Mouse (Mus musculus) monocyte, adult 2 months (primary cell): ENCODE measurements around the gene Ctxn1.
A peak's percentile ranks its signal among the peaks of the same experiment; 100 is the strongest.
"Not testable (repeated sequence)": the region's sequence is repeated elsewhere in the genome, so short reads cannot be mapped to it uniquely, and the experiment has no call there.

Experiments
- DNase-seq, 2 experiments: peaks; one replicate each; pipeline ENCODE4 v3.0.0; 2022; ENCODE audit warnings: low spot score in 2 of 2, low read depth in 1 of 2

The Ctxn1 gene

DNA sequence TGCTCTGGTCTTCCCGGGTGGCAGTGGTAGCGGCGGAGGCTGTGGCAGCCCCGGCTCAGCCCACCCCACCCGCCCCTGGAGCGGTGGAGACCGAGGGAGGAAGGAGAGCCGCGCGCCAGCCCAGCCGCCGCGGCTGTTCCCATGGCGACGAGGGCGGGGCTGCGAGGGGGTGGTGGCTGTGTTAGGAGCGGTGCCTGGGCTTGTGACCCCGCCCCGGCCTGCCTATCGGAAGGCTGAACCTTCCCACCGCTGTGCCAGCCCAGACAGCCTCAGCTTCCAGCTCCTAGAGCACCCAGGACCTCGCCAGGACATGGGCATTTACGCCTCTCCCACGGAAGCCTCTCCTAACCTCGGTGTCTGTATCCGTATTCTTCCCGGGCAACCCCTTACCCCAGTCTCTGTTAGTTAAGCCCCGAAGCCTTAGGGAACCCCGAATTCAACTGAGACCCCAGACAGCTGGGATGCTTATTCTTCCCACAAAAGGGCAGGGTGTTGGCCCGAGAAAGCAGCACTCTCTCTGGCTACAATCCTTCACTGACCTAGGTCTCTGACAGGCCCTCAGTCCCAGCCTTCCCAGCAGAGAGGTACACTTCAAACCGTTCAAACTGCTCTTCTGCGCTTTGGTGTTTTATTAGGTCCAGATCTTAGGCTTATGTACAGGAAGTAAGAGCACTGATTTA lies at the start of gene Ctxn1:
Gene Ctxn1 (minus strand): TSS at position 150 of the 680 bp plus-strand sequence.
- peak; percentile 57 to 78 for DNase-seq

DNA sequence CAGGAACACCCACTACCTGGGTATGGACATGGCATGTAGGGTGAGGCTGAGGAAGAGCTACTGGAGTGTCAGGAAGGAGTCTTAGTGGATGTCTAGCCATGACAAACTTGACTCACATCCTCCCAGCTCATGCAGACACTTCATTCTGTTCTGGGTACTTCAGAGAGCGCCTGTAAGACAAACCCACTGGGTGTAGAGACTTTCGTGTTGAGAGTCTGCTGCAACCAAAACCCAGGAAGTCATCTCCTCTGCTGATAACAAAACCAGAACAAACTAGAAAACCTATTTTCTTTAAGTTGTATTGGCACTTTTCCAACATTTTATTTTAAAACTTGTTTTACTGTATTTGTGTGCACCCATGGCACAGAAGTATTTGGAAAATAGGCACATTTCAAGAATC lies 46.8 kb upstream of the Ctxn1 start:
- DNase-seq = no peak

DNA sequence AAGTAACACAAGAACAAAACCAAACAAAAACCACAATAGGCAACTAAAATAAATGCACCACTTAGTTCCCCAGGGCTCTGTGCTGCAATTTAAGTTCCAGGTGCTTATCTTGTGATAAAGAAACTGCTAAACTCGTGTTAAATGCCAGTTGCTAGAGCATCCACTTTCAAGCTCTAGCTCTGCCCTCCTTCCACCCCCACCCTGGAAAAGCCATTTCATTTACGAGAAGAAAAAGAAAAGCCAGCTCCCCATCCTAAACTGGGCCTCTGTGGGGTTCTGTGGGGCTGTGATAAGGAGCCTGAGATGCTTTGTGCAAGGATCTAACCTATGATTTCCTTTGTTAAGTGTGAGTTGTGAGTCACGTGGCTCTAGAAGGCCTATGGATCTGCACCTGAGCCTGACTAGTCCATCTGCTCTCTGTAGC lies 45.1 kb upstream of the Ctxn1 start:
- DNase-seq = no peak

DNA sequence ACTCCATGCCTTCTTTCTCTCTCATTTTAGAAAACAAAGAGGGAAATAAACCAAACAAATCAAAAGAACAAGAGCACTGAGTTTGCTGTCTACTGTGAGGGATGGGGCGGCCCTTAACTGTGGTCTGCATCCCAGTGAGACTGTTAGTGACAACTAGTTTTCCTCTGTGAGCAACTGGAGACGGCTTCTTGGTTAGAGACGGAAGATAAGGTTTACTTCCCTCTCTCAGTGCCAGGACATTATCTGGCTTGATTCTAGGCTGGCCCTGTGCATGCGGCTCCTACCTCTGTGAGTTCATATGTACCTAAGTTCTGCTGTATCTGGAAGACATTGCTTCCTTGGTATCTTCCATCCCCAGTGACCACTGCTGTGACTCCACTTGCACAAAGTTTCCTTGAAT lies 38.7 kb upstream of the Ctxn1 start:
- DNase-seq = no peak

DNA sequence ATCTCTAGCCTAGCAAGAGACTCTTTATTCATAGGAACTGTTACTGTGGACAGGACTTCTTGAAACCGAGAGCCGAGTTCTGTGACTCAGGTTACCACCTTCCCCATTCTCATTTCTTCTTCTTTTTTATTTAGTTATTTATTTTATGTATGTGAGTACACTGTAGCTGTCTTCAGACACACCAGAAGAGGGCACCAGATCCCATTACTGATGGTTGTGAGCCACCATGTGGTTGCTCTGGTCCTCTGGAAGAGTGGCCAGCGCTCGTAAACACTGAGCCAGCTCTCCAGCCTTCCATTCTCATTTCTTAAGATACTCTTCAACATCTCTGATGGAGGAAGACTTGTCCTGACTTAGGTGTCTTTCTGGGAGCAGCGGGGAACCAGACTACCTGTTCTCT lies 33.7 kb upstream of the Ctxn1 start:
- no peak for DNase-seq

DNA sequence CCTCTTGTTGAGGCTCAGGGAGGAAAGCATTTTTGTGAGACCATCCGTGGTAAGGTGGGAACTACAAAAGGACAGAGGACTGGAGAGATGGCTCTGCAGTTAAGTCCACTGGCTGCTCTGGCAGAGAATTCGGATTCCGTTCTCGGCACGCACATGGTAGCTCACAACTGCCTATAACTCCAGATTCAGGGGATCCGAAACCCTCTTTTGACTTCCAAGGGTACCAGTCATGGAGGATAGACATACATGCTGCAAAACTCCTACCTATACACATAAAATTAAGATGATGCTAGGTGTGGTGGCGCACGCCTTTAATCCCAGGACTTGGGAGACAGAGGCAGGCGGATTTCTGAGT lies 17.0 kb upstream of the Ctxn1 start:
- no peak for DNase-seq

DNA sequence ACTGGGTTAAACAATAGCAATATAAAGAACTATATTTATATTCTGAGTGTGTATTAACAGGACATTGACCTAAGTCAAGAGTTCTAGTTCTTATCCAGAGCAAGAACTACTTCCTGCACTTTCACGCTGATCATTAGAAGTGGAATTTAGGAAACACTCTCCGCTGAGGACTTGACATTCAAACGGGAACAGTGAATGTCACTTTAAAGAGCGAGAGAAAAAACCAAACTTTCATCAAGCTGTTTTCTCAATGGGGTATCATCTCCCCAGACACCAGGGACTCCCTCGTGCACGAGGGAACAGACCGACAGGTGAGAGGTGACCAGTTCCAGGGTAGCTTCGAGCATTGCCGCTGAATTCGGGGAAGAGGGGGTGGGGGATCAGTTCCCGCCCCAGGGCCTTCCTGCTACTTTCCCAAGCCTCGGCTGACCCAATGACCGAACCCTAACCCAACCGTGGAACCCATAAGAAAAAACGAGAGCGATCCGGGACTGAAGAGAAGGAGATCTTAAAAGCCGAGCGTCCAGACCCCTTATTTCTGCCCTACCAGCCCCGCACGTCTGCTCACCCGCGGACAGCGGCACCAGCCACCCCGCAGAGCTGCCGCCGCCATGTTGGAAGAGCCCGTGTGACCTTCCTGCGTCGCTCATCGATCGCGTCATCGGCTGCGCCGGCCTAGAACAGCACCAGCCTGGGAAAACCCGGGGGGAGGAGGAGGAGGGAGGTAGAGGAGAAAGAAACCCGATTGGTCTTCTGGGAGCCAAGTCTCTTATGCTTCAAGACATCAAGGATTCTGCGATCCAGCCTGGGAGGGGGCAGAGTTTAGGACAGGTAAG lies 16.4 kb upstream of the Ctxn1 start, which contains the start of gene Timm44:
Gene Timm44 (minus strand): TSS at position 639 of the 836 bp plus-strand sequence.
- peak; percentile 72 to 87 for DNase-seq

DNA sequence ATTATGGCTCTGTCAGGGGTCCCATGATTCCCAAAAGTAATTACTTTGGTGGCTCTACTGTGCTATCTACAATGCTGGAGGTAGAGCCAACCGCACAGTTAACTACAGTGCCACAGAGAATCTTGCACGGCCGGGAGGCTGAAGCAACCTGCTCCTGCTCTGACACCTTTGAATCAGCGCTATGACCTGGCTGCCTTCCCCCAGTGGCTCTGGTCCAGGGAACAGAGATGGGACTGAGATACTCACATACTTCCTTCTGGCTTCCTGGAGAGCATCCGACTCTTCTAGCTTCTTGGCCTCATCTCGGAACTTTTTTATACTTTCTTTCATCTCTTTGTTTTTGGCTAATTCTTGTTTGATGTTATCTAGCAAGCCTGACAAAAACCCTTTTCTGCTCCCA lies 10.5 kb upstream of the Ctxn1 start:
- no peak for DNase-seq

DNA sequence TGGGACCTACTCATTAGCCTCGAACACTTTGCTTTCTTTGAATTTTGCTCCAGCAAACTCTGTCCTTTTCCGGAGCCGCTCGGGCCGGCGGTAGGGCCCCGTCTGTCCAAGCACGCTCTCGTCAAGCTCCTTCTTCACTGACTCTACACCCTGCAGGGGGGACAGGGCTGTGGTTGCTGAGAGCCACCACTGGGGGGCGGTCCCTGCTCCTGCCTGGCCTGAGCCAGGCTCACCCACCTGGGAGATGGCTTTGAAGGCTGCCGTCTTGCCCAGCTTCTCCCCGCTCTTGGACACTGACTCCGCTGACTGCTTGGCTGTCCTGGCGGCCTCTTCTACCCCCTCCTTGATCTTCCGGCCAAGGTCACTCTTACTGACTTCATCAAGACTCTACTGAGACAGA lies 8.6 kb upstream of the Ctxn1 start:
- no peak for DNase-seq

DNA sequence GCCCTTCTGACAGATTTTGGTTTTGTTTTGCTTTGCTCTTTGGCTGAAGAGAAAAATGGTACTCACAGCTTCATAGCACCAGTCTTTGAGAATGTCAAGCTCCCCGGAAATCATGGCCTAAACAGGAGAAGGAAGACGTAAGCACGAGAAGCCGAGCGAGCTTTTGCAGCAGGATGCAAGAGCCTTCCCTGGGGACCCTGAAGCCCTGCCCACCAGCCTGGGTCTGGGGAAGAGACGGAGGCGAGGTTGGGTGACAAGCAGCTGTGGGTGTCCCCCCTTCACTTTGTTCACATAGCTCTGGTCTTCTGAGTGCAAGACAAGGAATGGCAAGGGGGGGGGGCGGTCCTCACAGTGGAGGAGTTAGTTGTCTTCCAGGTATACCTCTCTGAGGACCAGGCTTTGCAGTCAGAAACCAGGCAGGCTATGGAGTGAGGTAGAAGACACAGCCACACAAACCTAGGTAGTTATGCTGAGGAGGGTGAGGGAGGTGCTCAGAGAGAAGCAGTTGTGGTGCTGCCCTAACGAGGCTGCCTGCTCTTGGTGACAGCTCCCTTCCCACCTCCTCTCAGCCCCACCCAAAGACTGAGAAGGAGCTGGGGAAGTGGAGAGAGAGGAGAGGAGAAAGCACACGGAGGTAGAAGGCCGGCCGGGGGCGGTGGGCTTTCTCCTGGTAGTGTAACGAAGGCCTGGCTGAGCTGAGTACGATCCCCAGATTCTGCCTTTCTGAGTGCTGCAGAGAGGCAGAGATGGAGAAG lies 6.3 kb upstream of the Ctxn1 start:
- no peak for DNase-seq

DNA sequence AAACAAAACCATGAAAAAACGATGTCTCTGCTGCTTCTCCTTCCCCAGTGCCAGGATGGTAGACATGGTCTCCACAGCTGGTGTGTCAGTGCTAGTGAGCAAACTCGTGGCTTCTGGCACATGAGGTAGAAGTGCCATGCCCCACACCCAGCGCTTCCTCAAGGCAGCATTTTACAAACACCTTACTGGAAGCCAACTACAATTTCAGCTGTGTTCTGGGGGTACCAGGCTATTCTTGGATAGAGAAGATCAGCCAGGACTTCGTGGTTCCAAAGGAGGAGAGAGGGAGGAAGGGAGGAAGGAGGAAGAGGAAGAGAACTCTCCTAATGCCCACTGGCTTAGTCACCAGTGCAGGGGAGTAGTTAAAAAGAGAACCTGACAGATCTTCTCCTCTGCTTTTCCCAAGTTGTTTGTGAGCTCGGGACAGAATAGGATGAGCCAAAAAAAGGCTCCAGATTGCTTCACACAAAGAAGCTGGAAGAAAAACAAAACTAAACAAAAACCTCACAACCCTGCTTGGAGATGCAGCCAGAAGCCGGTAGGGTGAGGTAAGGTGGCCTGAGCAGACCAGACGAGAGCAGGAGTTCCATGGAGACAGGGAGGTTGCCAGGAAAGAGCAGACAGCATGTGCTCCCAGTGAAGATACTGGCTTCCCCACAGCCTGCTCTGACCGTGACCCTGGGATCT lies 4.2 kb upstream of the Ctxn1 start:
- no peak for DNase-seq

DNA sequence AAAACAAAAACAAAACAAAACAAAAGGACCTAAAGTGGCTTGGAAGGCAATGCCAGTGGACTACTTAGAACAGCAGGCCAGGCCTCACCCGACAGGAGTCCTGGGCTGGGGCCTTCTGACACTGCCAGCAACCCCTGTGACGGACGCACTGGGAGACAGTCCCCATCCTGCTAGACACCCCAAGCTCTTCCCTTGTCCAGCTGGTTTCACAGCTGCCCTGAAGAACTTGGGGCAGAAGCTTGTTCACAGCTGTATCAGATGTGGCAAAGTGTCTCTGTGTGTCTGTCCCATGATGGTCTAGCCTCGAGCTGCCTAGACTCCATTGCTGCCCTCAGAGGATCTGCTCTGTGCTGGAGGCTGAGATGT lies 714 bp upstream of the Ctxn1 start:
- DNase-seq = no peak

DNA sequence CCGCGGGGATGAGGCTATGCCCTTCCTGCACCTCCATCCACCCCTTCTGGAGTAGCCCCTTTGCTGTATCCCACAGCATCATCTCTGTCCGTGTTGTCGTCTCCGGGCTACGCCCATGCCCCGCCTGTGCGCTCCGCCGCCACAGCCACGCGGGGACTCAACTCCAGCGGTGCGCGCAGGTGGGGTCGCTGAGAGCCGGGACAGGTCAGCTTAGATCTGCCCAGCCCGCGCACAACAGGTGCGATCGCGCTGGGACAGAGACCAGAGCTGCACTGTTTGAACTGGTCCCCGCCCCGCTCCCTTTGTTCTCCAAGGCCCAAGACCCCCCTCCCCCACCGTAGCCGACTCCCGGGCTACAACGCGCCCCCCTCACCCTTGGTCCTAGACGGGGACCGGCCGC lies 396 bp downstream of the Ctxn1 start:
- no peak for DNase-seq

DNA sequence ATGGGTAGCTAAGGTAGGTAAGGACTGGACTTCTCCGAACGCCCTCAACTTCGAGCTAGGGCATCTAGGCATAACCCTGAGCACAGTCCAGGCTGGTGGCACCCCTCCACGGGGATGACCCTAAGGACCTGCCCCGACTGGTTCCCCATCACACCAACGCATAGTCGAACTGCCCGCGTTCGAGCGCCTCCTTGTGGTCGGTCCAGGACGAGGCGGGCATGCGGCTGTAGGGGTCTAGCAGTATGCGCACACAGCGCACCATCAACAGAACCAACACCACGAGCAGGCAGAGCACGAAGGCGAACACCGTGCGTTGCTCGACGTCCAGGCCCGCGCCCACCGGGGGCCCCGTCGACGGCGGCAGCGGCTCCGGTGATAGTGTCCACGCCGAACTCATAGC lies 841 bp downstream of the Ctxn1 start:
- peak; percentile 45 to 62 for DNase-seq

DNA sequence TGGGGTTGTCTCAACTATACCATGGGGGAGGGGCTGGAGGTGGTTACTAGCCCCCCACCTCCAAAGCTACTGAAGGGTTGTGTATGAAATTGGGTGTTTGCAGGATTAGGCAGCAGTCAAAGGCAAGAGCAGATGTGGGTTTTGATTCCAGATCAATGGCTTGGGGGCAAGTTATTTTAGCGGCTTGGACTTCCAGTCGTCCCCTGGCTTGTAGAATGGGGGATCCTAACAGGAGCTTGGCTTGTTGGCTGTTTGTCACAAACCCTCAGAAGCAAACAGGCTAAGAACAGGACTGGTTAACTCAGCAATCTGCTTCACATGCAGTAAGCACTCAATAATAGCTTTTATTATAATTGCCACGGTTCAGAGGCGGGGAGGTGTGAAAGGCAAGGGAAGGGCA lies 1.7 kb downstream of the Ctxn1 start:
- no peak for DNase-seq

DNA sequence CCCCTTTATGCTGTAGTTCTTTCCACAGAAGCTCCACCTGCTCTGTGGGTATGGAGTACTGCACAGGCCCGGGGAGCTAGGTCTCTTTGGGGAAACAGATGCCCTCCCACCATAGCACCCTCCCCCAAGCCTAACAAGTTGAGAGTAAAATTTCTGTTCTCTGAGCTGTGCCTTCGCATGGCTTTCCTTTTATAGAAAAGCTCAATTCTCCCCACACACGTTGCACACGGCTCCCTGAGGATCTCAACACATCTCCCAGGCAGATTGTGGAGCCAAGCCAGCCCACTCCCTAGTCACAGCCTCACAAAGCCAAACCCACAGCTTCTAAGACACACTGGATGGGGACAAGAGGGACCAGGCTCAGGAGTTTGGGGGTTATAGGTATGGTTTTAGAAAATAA lies 2.2 kb downstream of the Ctxn1 start:
- no peak for DNase-seq

DNA sequence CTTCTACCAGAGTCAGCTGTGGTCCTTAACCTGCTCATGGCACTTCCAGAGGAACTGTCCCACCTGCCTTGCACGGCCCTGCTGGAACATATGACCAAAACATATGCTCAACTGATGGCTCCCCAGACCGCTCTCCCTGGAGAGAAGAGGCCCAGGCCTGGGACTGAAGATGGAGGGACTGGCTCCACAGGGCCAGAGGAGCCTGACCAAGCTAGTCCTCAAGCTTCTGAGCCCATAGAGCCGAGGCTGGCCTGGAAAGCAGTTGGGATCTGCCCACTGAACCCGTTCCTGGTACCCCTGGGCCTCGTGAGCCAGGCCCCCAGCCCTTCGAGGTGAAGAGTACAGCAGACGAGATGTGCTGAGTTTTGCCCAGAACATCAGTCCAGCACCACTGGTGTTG lies 3.6 kb downstream of the Ctxn1 start:
- DNase-seq = not testable (repeated sequence)

DNA sequence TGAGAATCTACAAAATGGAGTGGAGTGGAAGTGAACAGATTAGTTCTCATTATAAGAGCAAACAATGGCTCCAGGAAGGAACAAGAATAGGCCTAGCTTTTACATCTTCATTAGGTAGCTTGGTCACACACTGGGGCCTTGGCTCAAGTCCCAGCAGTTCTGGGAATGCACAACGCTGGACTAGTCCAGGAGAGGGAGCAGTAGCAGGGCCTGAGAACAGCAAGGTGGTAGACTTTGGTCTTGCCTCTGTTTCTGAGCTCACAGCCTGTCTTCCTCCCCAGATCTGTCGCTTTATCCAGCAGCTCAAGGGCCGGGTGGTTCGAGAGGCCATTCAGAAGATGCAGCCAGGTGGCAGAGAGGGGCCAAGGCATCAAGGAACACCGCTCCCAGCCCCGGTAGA lies 5.1 kb downstream of the Ctxn1 start:
- DNase-seq = no peak

DNA sequence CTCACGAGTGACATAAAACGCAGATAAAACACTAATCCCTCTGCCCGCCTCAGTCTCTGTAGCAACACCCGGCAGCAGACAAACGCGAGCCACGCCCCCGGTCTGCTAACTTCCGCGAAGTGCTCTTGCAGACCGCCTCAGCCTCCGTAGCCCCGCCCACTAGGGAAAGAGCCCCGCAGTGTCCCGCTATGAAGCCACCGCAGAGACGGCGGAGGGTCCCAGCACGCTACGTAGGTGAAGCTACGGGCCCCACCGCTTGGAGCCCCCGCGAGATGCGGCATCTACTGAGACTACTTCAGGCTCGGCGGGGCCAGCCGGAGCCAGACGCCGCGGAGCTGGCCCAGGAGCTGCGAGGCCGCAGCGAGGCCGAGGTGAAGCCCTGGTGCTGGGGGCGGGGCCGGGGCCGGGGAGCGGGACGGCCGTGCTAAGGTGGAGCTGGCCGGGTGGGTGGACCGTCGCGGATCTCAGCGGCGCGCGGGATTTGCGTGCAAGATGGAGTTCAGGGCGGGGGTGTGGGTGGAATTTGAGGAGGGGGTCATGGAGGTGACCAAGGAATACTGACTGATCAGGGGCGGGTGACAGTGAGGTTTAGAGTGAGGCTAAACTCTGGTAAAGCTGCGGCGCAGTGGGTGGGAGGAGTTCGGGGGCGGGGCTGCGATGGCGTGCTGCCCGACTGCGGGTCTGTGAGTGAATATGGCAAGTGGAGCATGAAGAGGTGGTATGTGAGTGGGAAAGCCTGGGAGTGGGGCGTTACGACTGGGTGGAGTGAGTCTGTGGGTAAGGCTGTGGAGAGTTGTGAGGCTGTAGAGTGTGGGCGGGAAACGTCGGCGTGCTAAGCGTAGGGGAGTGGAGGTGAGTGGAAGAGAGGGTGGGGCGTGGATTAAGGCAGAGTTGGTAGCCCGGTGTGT lies 5.9 kb downstream of the Ctxn1 start, which contains the start of gene Snapc2:
Gene Snapc2 (plus strand): TSS at position 147 of the 908 bp plus-strand sequence.
- DNase-seq = peak; percentile 75 to 88

DNA sequence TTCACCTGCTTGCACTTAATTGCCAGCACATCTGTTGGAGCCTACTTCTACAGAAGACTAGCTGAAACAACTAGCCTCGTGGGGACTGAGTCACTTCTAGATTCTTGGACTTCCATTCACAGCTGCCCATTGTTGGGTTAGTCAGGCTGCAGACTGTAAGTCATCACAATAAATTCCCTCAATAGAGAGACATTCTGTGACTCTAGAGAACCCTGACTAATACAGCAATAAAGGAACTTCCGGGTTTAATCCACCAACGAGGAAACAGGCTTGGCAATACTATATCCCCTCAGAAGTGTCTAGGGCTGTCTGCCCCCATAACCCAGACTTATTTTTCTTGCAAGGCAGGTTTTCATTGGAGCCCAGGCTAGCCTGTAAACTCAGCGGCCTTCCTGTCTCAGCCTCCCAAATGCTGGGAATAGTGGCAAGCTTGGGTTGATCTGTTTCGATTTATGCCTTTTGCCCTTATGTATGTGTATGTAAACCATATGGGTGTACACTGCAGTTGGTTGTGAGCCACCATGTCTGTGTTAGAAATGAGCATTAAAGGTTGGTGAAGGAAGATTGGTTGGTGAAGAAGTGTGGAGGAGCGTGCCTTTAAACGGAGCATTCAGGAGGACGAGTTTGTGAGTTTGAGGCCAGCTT lies 6.8 kb downstream of the Ctxn1 start:
- no peak for DNase-seq
